Mouse (Mus musculus) right cerebral cortex, postnatal 36 days (tissue): ENCODE measurements around the gene Gm4175.
"Not testable (repeated sequence)": the region's sequence is repeated elsewhere in the genome, so short reads cannot be mapped to it uniquely, and the experiment has no call there.

ENCODE experiments used
- DNase-seq, 2 experiments: peaks; one replicate each; pipeline ENCODE4 v3.0.0; 2022; ENCODE audit warnings: low spot score in 2 of 2, mixed read lengths in 1 of 2

Gene Gm4175

GRCm38 (mm10) chr7:21761375-21761774 is at the start of gene Gm4175:
Gene Gm4175 (minus strand): TSS chr7:21761475.
- not testable (repeated sequence) for DNase-seq

GRCm38 (mm10) chr7:21796628-21797027 is 35.4 kb upstream of the Gm4175 start, which contains the start of gene Gm4177:
Gene Gm4177 (minus strand): TSS chr7:21796728.
- DNase-seq, result not testable (repeated sequence)
